Mouse (Mus musculus): ENCODE measurements around the gene Barhl2.

The Barhl2 gene

GRCm38 (mm10) chr5:106454411-106455105 is 3.4 kb downstream of the Barhl2 start:
- DNase-seq = no peak

DNA sequence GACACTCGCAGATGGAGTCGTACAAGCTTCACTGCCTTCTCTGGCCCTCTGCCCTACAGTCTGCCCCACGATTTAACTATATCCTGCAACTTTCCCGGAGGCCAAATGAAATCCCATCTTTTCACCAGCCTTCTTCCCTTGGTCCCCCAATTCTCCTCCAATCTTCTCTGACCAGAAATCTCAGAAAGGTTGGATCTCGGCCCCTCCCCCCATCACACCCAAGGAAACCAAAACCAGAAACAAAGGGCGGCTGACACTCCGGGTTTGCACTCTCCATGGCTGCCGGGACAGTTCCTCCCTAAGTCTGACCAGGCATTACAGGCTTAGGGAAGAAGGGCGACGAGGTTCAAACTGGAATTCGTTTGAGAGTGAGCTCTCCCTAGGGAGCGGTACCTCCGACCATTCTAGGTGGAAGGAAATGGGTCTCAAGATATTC is 4.1 kb downstream of the Barhl2 start:
- no peak for DNase-seq

- DNase-seq = peak in 1 of 2 experiments; percentile 39
Observed at GRCm38 (mm10) chr5:106453181-106453885, 4.6 kb downstream of the Barhl2 start.

DNA sequence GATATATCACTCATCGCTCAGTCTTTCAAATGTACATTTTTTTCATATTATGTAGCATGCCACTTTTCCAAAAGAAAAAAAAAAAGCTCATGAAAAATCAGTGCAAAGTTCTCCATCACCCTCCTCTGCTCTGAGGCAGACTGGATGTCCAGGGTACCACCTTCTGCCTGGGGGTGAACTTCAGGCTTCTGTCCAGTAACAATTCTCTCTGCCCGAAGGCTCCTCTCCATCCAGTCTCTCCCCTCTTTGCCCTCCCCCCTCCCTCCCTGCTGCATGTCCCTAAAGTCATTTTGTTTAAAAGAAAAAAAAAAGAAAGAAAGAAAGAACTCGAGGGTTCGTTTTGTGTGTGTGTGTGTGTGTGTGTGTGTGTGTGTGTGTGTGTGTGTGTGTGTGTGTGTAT is 5.3 kb downstream of the Barhl2 start:
- DNase-seq = no peak

DNA sequence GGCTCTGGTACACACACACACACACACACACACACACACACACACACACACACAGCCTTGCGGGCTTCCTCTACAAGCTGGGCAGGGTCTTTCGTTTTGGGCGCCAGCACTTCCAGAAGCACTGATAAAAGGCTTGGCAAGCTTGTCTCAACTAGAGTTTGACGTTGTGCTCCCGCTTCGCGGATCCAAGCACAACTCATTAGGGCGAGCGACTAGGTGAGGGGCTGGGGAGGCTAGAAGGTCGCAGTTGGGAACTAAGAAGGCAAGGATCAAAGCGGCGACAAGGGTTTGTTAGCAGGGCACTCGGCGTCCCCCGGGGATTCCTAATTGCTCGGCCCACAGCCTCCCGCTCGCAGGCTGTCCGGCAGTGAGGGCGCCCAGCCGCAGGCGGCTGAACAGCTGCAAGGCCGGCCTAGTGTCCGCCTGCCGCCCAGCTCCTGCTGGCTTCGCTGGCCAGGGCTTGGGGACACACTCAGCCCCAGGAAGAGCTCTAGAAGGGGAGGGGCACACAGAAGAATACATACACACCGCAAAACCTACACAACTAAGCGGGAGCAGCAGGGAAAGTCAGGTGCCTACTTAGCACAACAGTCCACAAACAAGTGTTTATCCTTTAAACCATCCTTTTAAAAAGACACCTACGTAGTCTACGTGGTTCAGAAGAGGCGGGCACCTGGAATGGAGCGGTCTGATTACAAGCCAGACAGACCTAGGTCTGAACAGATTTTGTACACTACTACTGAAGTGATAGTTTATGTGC is 6.1 kb downstream of the Barhl2 start:
- DNase-seq = peak in 1 of 2 experiments; percentile 37

DNA sequence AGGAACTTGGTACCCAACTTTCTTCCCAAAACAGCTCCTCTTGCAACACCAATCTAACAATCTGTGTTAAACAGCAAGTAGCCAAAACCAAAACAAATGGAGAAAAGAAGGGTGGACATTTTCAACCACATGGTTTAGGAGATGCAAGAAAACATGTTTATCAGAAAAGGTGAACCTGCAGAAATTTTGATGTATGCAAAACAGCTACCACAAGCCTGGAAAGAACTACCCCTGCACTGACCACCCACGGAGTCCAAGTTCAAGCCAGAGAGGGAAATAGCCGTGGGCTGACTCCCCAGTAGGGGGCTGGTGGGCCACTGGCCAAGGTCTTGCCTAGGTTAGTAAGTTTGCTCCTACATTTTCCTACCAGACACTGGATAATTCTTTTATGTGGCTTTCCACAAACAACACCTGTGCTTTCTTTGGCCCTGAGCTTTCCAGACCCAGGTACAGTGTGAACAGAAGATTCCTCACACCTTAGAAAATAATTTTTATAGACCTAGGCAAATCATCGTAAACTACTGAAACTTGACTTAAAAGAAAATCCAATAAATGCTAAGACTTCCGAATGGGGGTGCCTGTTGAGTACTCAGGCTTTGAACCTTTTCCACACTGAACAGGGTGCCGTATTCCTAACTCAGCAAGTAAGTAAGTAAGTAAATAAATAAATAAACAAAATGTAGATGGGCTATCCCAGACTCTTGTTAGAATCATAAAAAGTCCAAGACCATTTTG is 7.4 kb downstream of the Barhl2 start:
- DNase-seq = no peak

DNA sequence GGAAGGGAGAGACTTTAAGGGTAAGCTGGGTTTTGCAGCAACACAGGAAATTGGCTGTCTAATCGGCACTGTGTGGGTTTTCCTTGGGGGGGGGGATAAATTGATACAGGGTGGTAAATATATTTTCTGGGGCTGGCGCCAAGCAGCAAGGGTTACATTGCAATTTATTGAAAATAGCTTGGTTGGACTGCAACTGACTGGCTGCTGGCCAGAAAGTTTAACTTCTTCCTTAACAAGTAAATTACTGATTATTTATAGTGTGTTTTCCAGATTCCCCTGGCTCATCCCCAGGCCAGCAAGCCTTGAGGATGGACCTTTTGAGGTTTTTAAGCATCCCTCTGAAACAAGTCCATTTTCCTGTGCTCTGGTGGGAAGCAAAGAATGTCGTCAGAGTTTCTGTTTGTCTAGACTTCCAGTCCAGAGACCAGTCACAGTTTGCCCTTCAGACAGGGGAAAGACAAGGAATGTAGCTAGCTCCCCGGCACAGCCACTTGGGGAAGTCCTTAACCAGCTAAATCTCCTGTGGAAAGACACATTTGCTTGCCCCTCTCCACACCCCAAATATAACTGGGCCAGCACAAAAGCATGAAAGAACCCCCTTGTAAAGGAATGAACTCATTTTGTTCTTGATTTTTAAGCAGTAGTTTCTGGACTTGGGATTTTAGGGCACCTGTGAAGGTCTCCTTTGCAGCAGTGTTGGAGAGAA is 8.1 kb downstream of the Barhl2 start:
- no peak for DNase-seq

DNA sequence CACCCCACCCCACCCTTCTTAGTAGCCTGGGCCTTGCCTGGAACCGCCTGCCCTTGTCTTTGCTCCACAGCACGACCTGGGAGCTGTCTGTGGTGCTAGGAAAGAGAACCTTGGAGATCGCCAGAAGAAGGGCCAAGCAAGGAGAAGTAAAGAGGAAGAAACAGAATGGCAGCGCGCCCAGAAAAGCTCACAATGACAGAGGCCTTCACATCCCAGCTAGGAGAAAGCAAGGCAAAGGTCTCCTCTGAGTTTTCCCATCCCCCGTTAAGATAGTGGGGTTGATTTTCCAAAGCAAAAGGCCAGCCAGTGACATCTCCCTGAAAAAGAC is 9.2 kb downstream of the Barhl2 start:
- peak; percentile 65 to 69 for DNase-seq

DNA sequence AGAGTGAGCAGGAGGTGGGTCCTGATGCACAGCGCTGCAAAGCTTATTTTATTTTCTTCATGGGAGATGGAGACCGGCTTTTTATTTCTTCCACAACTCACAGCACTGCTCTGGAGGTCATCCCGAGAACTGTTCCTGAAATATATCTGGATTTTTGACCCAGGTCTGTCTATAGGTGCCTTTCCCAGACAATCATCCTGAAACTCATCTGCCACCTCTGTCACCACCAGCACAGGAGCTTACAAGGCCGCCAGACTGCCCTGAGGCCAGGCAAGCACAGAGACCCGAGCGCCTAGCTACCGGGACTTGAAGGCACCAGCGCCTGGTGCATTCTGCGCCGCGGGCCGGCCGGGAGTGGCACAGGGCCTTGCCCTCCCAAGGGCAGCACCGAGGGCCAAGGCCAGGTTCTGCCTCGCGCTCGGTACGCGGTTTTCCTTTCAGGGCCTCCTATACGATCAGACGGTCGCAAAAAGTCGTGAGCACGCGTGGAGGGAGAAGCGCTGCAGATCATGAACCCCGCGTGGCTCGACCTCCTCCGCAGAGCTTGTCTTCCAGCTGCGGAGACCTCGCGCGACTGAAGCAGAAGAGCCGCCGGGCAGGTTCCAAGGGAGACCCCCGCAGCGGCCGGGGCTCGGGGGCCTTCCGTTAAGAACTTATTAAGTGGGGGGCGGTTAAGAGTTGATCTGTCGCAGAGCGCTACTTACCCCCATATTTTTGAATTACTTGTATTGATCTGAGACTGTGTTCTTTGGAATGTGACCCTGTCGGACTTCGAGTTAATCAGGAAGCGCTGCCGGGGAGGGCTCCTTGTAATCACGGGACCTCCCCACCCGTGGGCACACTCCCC is 9.8 kb downstream of the Barhl2 start:
- DNase-seq = no peak

GRCm38 (mm10) chr5:106447091-106447820 is 10.7 kb downstream of the Barhl2 start:
- DNase-seq = no peak

DNA sequence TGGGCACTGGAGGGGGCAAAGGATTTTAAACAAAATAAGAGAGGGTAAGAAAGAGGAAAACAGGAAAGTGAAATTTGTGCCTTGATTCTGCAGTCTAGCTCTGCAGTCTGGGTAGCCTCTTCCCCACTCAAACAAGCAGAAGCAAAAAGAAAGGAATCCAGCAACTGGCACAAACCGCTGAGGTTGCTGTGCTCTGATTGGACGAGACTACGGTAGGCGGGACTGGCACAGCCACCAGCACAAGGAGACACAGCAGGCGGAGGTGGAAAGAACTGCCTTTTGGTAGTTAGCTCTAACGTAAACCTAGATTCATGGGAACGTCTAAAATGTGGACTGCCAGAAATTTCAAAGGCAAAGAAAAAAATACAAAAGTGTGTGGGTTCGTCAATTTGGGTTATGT is 11.4 kb downstream of the Barhl2 start:
- DNase-seq = peak in 1 of 2 experiments; percentile 13

GRCm38 (mm10) chr5:106445681-106446080 is 12.3 kb downstream of the Barhl2 start:
- DNase-seq = no peak

GRCm38 (mm10) chr5:106438916-106439315 is 19.1 kb downstream of the Barhl2 start:
- DNase-seq = no peak

- DNase-seq = no peak
Observed at GRCm38 (mm10) chr5:106426069-106426468, 31.9 kb downstream of the Barhl2 start.

DNA sequence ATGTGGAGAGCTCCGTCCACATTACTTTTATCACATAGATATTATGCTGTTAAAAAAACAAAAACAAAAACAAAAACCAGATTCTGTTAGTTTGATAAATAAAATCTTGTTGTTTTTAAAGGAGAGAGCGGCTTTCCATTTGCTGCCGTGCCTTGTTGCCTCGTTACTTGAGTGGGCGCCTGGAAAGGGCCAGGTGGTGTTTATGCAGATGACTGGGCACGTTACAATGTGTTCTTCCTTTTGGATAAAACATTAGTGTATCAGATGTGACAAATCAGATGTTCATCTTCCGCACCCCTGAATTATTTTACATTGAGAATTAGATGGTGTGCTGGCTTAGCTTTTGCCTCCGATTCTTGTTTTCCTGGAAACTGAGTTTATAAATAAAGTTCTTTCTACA is 37.1 kb downstream of the Barhl2 start:
- DNase-seq = no peak

GRCm38 (mm10) chr5:106420370-106420769 is 37.6 kb downstream of the Barhl2 start:
- DNase-seq = no peak

GRCm38 (mm10) chr5:106417210-106417609 is 40.8 kb downstream of the Barhl2 start:
- DNase-seq = peak; percentile 26 to 46

DNA sequence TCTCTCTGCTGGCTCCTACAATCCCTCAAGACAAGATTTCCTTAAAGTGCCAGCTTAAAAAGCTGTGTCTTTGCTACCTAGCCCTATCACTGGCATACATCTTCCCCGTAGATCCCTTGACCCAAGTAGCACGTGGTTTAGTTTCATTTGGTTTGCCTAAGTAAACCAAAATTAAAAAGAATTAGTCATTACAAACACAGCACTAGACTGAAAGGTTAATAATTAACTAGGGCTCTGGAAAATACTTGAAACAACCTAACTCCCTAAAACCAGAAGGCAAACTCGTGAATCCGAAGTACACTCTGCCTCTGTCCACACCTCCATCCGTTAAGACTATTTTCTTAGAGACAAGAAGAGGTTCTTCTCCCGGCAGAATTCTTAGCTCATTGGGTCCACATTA is 41.4 kb downstream of the Barhl2 start:
- no peak for DNase-seq

DNA sequence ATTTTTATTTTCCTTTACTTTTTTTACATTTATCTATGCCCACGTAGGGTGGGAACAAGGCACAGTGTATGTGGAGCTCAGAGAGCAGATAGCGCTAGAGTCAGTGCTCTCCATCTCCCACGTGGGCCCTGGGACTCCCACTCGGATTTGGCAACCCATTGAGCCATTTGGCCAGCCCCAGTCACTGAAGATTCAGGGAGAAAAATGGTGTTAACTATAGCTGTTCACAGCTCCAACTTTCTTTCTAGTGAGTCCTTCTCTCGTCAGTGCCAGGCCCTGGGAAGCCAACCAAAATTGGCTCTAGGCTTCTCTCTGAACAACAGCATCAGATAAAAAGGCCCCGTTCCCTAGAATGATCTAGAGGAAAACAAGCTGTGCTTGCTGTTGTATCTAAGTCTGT is 42.2 kb downstream of the Barhl2 start:
- no peak for DNase-seq

DNA sequence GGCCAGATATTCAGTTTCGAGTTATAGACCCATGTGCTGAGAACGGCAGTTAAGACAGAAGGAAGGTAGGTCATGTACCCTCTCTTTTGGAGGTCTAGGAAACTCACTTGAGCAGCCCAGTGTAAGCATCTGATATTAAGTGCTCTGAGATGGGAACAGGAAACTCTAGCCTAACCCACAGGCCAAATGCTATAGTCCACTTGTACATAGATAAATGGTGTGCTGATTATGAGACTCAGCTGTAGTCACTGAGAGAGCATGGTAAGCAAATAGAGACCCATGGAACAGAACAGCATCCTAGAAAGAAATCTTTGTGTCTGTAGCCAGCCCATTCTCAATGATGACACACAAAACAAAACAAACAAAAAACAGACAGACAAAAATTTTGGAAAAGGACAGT is 55.2 kb downstream of the Barhl2 start:
- DNase-seq = no peak

Data from kidney, postnatal 4 days (tissue).